Mouse (Mus musculus) E14TG2a.4 (cell line): Measurements from ENCODE around the gene Wdr62.

Experiments
- CTCF ChIP-seq: conservative IDR thresholded peaks from 2 replicates; pipeline ENCODE4 v1.5.1; 2014; ENCODE audit warnings: low read length
- POU5F1 ChIP-seq: IDR thresholded peaks from 2 replicates; pipeline ENCODE4 v1.6.1; 2014; ENCODE audit warnings: low read length, borderline replicate concordance

- TF ChIP-seq CTCF (no peak), POU5F1 (no peak)
Observed at GRCm38 (mm10) chr7:30315559-30316529, 35.6 kb upstream of the Wdr62 start.
